Mouse (Mus musculus) lung, postnatal 36 days (tissue): ENCODE measurements at regions not wholly inside any gene's neighbourhood (a gene's known extent, or its start where the extent isn't known, plus 50 kb on each side); places are given as distances from the start of the nearest gene placed in this dataset.

Experiments
- DNase-seq: peaks from one replicate; pipeline ENCODE4 v3.0.0; 2022; ENCODE audit warnings: mixed read lengths

GRCm38 (mm10) chr13:110599666-110600065 is 204.8 kb downstream of the Plk2 start:
- DNase-seq = no peak

GRCm38 (mm10) chr13:110600377-110600776 is 205.5 kb downstream of the Plk2 start:
- no peak for DNase-seq

- peak; percentile 6 for DNase-seq
These were observed 206.5 kb downstream of the Plk2 start for GRCm38 (mm10) chr13:110601352-110601751.

GRCm38 (mm10) chr13:110601840-110602239 is 207.0 kb downstream of the Plk2 start:
- peak; percentile 12 for DNase-seq

GRCm38 (mm10) chr13:110602894-110603293 is 208.0 kb downstream of the Plk2 start:
- DNase-seq = no peak

GRCm38 (mm10) chr13:110619010-110619409 is 224.2 kb downstream of the Plk2 start:
- DNase-seq = no peak

- DNase-seq = no peak
These were observed 232.3 kb downstream of the Plk2 start for GRCm38 (mm10) chr13:110627136-110627535.

- DNase-seq = no peak
These were observed 232.9 kb downstream of the Plk2 start for GRCm38 (mm10) chr13:110627732-110628131.

GRCm38 (mm10) chr13:110628201-110628600 is 233.4 kb downstream of the Plk2 start:
- DNase-seq = no peak

- peak; percentile 31 for DNase-seq
These were observed 238.5 kb downstream of the Plk2 start for GRCm38 (mm10) chr13:110633261-110633781.

GRCm38 (mm10) chr13:110633899-110634298 is 239.1 kb downstream of the Plk2 start:
- DNase-seq = no peak

GRCm38 (mm10) chr13:110642792-110643191 is 247.9 kb downstream of the Plk2 start:
- no peak for DNase-seq

GRCm38 (mm10) chr13:110643198-110643896 is 248.5 kb downstream of the Plk2 start:
- peak; percentile 93 for DNase-seq

GRCm38 (mm10) chr13:110643897-110644213 is 249.0 kb downstream of the Plk2 start:
- no peak for DNase-seq

GRCm38 (mm10) chr13:110649378-110649777 is 254.5 kb downstream of the Plk2 start:
- no peak for DNase-seq

GRCm38 (mm10) chr13:110649870-110650497 is 255.1 kb downstream of the Plk2 start:
- DNase-seq = no peak

- no peak for DNase-seq
These were observed 257.4 kb downstream of the Plk2 start for GRCm38 (mm10) chr13:110652201-110652600.

- peak; percentile 73 for DNase-seq
These were observed 270.4 kb downstream of the Plk2 start for GRCm38 (mm10) chr13:110665073-110665800.

- DNase-seq = no peak
These were observed 272.6 kb downstream of the Plk2 start for GRCm38 (mm10) chr13:110667276-110667956.

GRCm38 (mm10) chr13:110673536-110673935 is 278.7 kb downstream of the Plk2 start:
- no peak for DNase-seq

- peak; percentile 75 for DNase-seq
These were observed 288.6 kb downstream of the Plk2 start for GRCm38 (mm10) chr13:110683259-110684041.

GRCm38 (mm10) chr13:110688796-110689195 is 293.9 kb downstream of the Plk2 start:
- DNase-seq = no peak
